Mouse (Mus musculus): ENCODE data around the gene Gja1.

The Gja1 gene

GRCm38 (mm10) chr10:56406386-56407130 lies 29.4 kb downstream of the Gja1 start:
- in situ Hi-C loops (cut with MboI, MseI): no loop called here

GRCm38 (mm10) chr10:56415894-56416570 lies 38.9 kb downstream of the Gja1 start:
- in situ Hi-C loops (cut with MboI, MseI): no loop called here

GRCm38 (mm10) chr10:56422518-56422917 lies 45.4 kb downstream of the Gja1 start:
- in situ Hi-C loops (cut with MboI, MseI): no loop called here

- in situ Hi-C loops (cut with MboI, MseI): no loop called here
Observed at GRCm38 (mm10) chr10:56425016-56425798, 48.1 kb downstream of the Gja1 start.

- in situ Hi-C loops (cut with MboI, MseI): no loop called here
Observed at GRCm38 (mm10) chr10:56426369-56426768, 49.2 kb downstream of the Gja1 start.

GRCm38 (mm10) chr10:56427382-56427781 lies 50.3 kb downstream of the Gja1 start:
- in situ Hi-C loops (cut with MboI, MseI): no loop called here

GRCm38 (mm10) chr10:56427827-56428226 lies 50.7 kb downstream of the Gja1 start:
- in situ Hi-C loops (cut with MboI, MseI): no loop called here

GRCm38 (mm10) chr10:56429011-56429410 lies 51.9 kb downstream of the Gja1 start:
- in situ Hi-C loops (cut with MboI, MseI): no loop called here

- in situ Hi-C loops (cut with MboI, MseI): no loop called here
Observed at GRCm38 (mm10) chr10:56431600-56432389, 54.7 kb downstream of the Gja1 start.

- in situ Hi-C loops (cut with MboI, MseI): no loop called here
Observed at GRCm38 (mm10) chr10:56432390-56432709, 55.2 kb downstream of the Gja1 start.

GRCm38 (mm10) chr10:56437290-56437689 lies 60.2 kb downstream of the Gja1 start:
- in situ Hi-C loops (cut with MboI, MseI): no loop called here

GRCm38 (mm10) chr10:56439638-56440037 lies 62.5 kb downstream of the Gja1 start:
- in situ Hi-C loops (cut with MboI, MseI): no loop called here

GRCm38 (mm10) chr10:56444457-56444856 lies 67.3 kb downstream of the Gja1 start:
- in situ Hi-C loops (cut with MboI, MseI): no loop called here

- in situ Hi-C loops (cut with MboI, MseI): no loop called here
Observed at GRCm38 (mm10) chr10:56449030-56449429, 71.9 kb downstream of the Gja1 start.
